Mouse (Mus musculus): ENCODE results near the gene Nmd3. TPM values are rescaled to one million over a fixed set of nuclear protein-coding genes. Genes with fewer than 3 reads are reported as not detected.

Gene Nmd3
- 21.3 and 22.0 TPM in 2 replicates for polyA plus RNA-seq (2012; rRNA removed)

GRCm38 (mm10) chr3:69721814-69722186 is at the start of gene Nmd3:
TSS of gene Nmd3 (plus strand) at chr3:69721985.

Other genes with a start within 250 kb of the Nmd3 start
- 1.7 and 1.9 TPM in 2 replicates for gene B3galnt1, start 123.0 kb upstream of the Nmd3 start, polyA plus RNA-seq (2012; rRNA removed)
- 0.39 and 0.41 TPM in 2 replicates for gene Sptssb, start 138.0 kb downstream of the Nmd3 start, polyA plus RNA-seq (2012; rRNA removed)

All from liver, embryonic 18 days (tissue).